In genomic region chr15:102519211-102520141, GRCm38 (mm10) we compare ENCODE assay signal across 9 mouse cellular contexts. TPM values are rescaled to one million over a fixed set of nuclear protein-coding genes. Genes with fewer than 3 reads are reported as not detected.
DNase-seq lines count a peak whose midpoint lies in the region; ATAC-seq and TF ChIP-seq lines count a peak whose summit lies in the region.
"Had no signal": no experiment of that assay in that cellular context is flagged by ENCODE, and none has a peak within 500 bp of the region (broad histone marks: within the 10 kb centered on the region; RNA-seq: fewer than 3 reads in every experiment).

No protein-coding gene starts in this region.

- H3K9me3 ChIP-seq in hindbrain, embryonic 11.5 days (ENCODE audit: control insufficient read depth, low read length), result no peaks in the 10 kb centered on the region
- no peaks in the 10 kb centered on the region for H3K9me3 ChIP-seq in midbrain, embryonic 12.5 days

- DNase-seq in kidney, adult 2 months, result no peak
- DNase-seq in kidney, postnatal 14 days, result no peak
- no peak for DNase-seq in hindbrain, embryonic 11.5 days (ENCODE audit: low spot score)
- DNase-seq in frontal cortex, adult 2 months (ENCODE audit: extremely low spot score in 1 of 2, low spot score in 1 of 2), result no peak
- no peak for DNase-seq in gastrocnemius, adult 8-10 months (ENCODE audit: low spot score in 2 of 2)

- no peak for ATAC-seq in hindbrain, embryonic 11.5 days (ENCODE audit: low FRiP score)
- no peak for ATAC-seq in midbrain, embryonic 12.5 days (ENCODE audit: low FRiP score, low read depth)
- no peak for ATAC-seq in granulocyte monocyte progenitor cell, adult 5-6 weeks (replicated peaks; ENCODE audit: poor library complexity, severe bottlenecking)

- TF ChIP-seq CTCF in kidney, adult 2 months (conservative IDR thresholded peaks at IDR 0.05; ENCODE audit: insufficient read depth, insufficient read length, low read depth, low read length), result no peak
- TF ChIP-seq CTCF in bone marrow macrophage, adult 2 months (IDR thresholded peaks at IDR 0.05; ENCODE audit: low read depth, low read length), result no peak

- WGBS in kidney, adult 2 months, result 43% methylated on average over 17 of the region's 17 CpGs
- WGBS in hindbrain, embryonic 11.5 days, result 85% methylated on average over 15 of the region's 17 CpGs
- 73% methylated on average over 17 of the region's 17 CpGs for WGBS in midbrain, embryonic 12.5 days

- peak overlapping the region; percentile 91 for H3K9ac ChIP-seq in hindbrain, embryonic 11.5 days (ENCODE audit: low read depth, low read length)
- H3K9ac ChIP-seq in midbrain, embryonic 12.5 days (replicated peaks), result peak overlapping the region; percentile 75

- H3K27ac ChIP-seq in kidney, adult 2 months (ENCODE audit: insufficient read depth, low read depth, low read length), result no peak overlapping the region
- peak overlapping the region; percentile 71; the same call in 1 of the 2 replicates for H3K27ac ChIP-seq in bone marrow macrophage, adult 2 months (ENCODE audit: insufficient read depth, low read depth, low read length)
- no peak overlapping the region for H3K27ac ChIP-seq in hindbrain, embryonic 11.5 days (ENCODE audit: low read depth, low read length)
- H3K27ac ChIP-seq in midbrain, embryonic 12.5 days (replicated peaks), result peak overlapping the region; percentile 97

- no peaks in the 10 kb centered on the region for H3K27me3 ChIP-seq in kidney, adult 2 months (replicated peaks; ENCODE audit: control insufficient read depth, insufficient read depth, low read length)
- H3K27me3 ChIP-seq in hindbrain, embryonic 11.5 days (ENCODE audit: control insufficient read depth, insufficient read depth, low read length), result no peaks in the 10 kb centered on the region
- no peaks in the 10 kb centered on the region for H3K27me3 ChIP-seq in midbrain, embryonic 12.5 days

- peaks cover 3% of the 10 kb centered on the region; the same call in 1 of the 2 replicates for H3K4me1 ChIP-seq in kidney, adult 2 months (ENCODE audit: control insufficient read depth, insufficient read depth, low read length)
- peaks cover 19% of the 10 kb centered on the region for H3K4me1 ChIP-seq in bone marrow macrophage, adult 2 months (ENCODE audit: control insufficient read depth, insufficient read depth, low read length)
- peaks cover 5% of the 10 kb centered on the region for H3K4me1 ChIP-seq in hindbrain, embryonic 11.5 days (replicated peaks; ENCODE audit: control insufficient read depth, insufficient read depth, low read length)
- H3K4me1 ChIP-seq in midbrain, embryonic 12.5 days, result peaks cover 30% of the 10 kb centered on the region

- H3K36me3 ChIP-seq in kidney, adult 2 months (ENCODE audit: control insufficient read depth, insufficient read depth, low read length), result no peaks in the 10 kb centered on the region
- H3K36me3 ChIP-seq in hindbrain, embryonic 11.5 days (ENCODE audit: control insufficient read depth, insufficient read depth, low read length), result 0 out of 2 replicates have a peak, but pooled peaks cover 3% of the 10 kb centered on the region
- peaks cover 35% of the 10 kb centered on the region for H3K36me3 ChIP-seq in midbrain, embryonic 12.5 days

- peak overlapping the region; percentile 82 for H3K4me2 ChIP-seq in hindbrain, embryonic 11.5 days (replicated peaks; ENCODE audit: low read depth, low read length)
- H3K4me2 ChIP-seq in midbrain, embryonic 12.5 days (replicated peaks), result peak overlapping the region; percentile 92

- peak overlapping the region; percentile 77; the same call in 1 of the 2 replicates for H3K4me3 ChIP-seq in kidney, adult 2 months (ENCODE audit: insufficient read depth, low read depth, low read length)
- H3K4me3 ChIP-seq in bone marrow macrophage, adult 2 months (ENCODE audit: insufficient read depth, low read length), result peak overlapping the region; percentile 93
- peak overlapping the region; percentile 60 for H3K4me3 ChIP-seq in hindbrain, embryonic 11.5 days (ENCODE audit: low read depth, low read length)
- H3K4me3 ChIP-seq in midbrain, embryonic 12.5 days, result peak overlapping the region; percentile 71

- no peak for TF ChIP-seq POLR2A in kidney, adult 2 months (IDR thresholded peaks at IDR 0.05; ENCODE audit: low read depth, low read length)
- TF ChIP-seq POLR2A in bone marrow macrophage, adult 2 months (IDR thresholded peaks at IDR 0.05; ENCODE audit: borderline replicate concordance, low read depth, low read length), result no peak

RNA-seq across cellular contexts. Expression of gene Tarbp2, which starts 1.5 kb away (rescaled TPM):
- 54.9 and 62.1 TPM in 2 replicates for polyA plus RNA-seq in kidney, adult 2 months (2012; rRNA removed)
- polyA plus RNA-seq in bone marrow macrophage, adult 2 months (2012; ENCODE audit: insufficient read depth, insufficient read length, missing spikeins), result 24.9 and 33.9 TPM in 2 replicates
- 85.2 and 86.3 TPM in 2 replicates for polyA plus RNA-seq in hindbrain, embryonic 11.5 days (2014; fragmentation: Nextera tagmentation; extraction: Ambion mirVana)
- 106 and 107 TPM in 2 replicates for polyA plus RNA-seq in midbrain, embryonic 12.5 days (2016; fragmentation: Nextera tagmentation; extraction: Ambion mirVana)
- total RNA-seq in granulocyte monocyte progenitor cell, adult 5-6 weeks (2014; fragmentation: Nextera tagmentation), result 29.4 and 36.3 TPM in 2 replicates
- 18.7 and 20.0 TPM in 2 replicates for total RNA-seq in granulocyte monocyte progenitor cell, adult 5-6 weeks (2017)
- 72.8 and 80.1 TPM in 2 replicates for polyA plus RNA-seq in frontal cortex, adult 2 months (2012; rRNA removed)
- total RNA-seq in gastrocnemius, adult 8-10 months (2022), result 10 to 100 TPM; 29.0 to 40.3 (median 35.2) TPM

RNA-seq across cellular contexts. Expression of gene Map3k12, which starts 2.6 kb away (rescaled TPM):
- polyA plus RNA-seq in kidney, adult 2 months (2012; rRNA removed), result 7.7 and 9.0 TPM in 2 replicates
- 17.4 and 17.5 TPM in 2 replicates for polyA plus RNA-seq in bone marrow macrophage, adult 2 months (2012; ENCODE audit: insufficient read depth, insufficient read length, missing spikeins)
- polyA plus RNA-seq in hindbrain, embryonic 11.5 days (2014; fragmentation: Nextera tagmentation; extraction: Ambion mirVana), result 21.2 and 23.8 TPM in 2 replicates
- 46.1 and 50.6 TPM in 2 replicates for polyA plus RNA-seq in midbrain, embryonic 12.5 days (2016; fragmentation: Nextera tagmentation; extraction: Ambion mirVana)
- total RNA-seq in granulocyte monocyte progenitor cell, adult 5-6 weeks (2014; fragmentation: Nextera tagmentation), result 0.38 TPM in 1 of 2 replicates, not detected in the other
- total RNA-seq in granulocyte monocyte progenitor cell, adult 5-6 weeks (2017), result 0.26 and 0.60 TPM in 2 replicates
- polyA plus RNA-seq in frontal cortex, adult 2 months (2012; rRNA removed), result 83.9 and 90.8 TPM in 2 replicates
- 1 to 10 TPM in 3 of 4 experiments, under 1 TPM in 1; 0.68 to 1.9 (median 1.5) TPM for total RNA-seq in gastrocnemius, adult 8-10 months (2022)

RNA-seq across cellular contexts. Expression of gene Npff, which starts 5.3 kb away (rescaled TPM):
- 3.4 and 5.6 TPM in 2 replicates for polyA plus RNA-seq in kidney, adult 2 months (2012; rRNA removed)
- polyA plus RNA-seq in bone marrow macrophage, adult 2 months (2012; ENCODE audit: insufficient read depth, insufficient read length, missing spikeins), result 7.3 and 9.1 TPM in 2 replicates
- 2.6 and 2.7 TPM in 2 replicates for polyA plus RNA-seq in hindbrain, embryonic 11.5 days (2014; fragmentation: Nextera tagmentation; extraction: Ambion mirVana)
- 2.5 and 3.1 TPM in 2 replicates for polyA plus RNA-seq in midbrain, embryonic 12.5 days (2016; fragmentation: Nextera tagmentation; extraction: Ambion mirVana)
- total RNA-seq in granulocyte monocyte progenitor cell, adult 5-6 weeks (2014; fragmentation: Nextera tagmentation), result 12.9 and 19.4 TPM in 2 replicates
- 2.4 TPM in 1 of 2 replicates, not detected in the other for total RNA-seq in granulocyte monocyte progenitor cell, adult 5-6 weeks (2017)
- 5.2 and 6.7 TPM in 2 replicates for polyA plus RNA-seq in frontal cortex, adult 2 months (2012; rRNA removed)
- 1 to 10 TPM in 2 of 4 experiments, under 1 TPM in 2; 0.82 to 1.5 (median 1.1) TPM for total RNA-seq in gastrocnemius, adult 8-10 months (2022)
- total RNA-seq: monocyte, adult 5-6 weeks had no signal

RNA-seq across cellular contexts. Expression of gene Gm10337, which starts 16.0 kb away (rescaled TPM):
- polyA plus RNA-seq in kidney, adult 2 months (2012; rRNA removed), result not detected in 2 replicates
- not detected in 2 replicates for polyA plus RNA-seq in bone marrow macrophage, adult 2 months (2012; ENCODE audit: insufficient read depth, insufficient read length, missing spikeins)
- 5.1 and 8.8 TPM in 2 replicates for polyA plus RNA-seq in hindbrain, embryonic 11.5 days (2014; fragmentation: Nextera tagmentation; extraction: Ambion mirVana)
- 4.6 and 9.6 TPM in 2 replicates for polyA plus RNA-seq in midbrain, embryonic 12.5 days (2016; fragmentation: Nextera tagmentation; extraction: Ambion mirVana)
- total RNA-seq in granulocyte monocyte progenitor cell, adult 5-6 weeks (2014; fragmentation: Nextera tagmentation), result 7.7 TPM in 1 of 2 replicates, not detected in the other
- total RNA-seq in granulocyte monocyte progenitor cell, adult 5-6 weeks (2017), result not detected in 2 replicates
- polyA plus RNA-seq in frontal cortex, adult 2 months (2012; rRNA removed), result not detected in 2 replicates
- total RNA-seq in gastrocnemius, adult 8-10 months (2022), result not detected
- total RNA-seq: monocyte, adult 5-6 weeks had no signal

RNA-seq across cellular contexts. Expression of gene Pcbp2, which starts 49.1 kb away (rescaled TPM):
- 572 and 616 TPM in 2 replicates for polyA plus RNA-seq in kidney, adult 2 months (2012; rRNA removed)
- 724 and 763 TPM in 2 replicates for polyA plus RNA-seq in bone marrow macrophage, adult 2 months (2012; ENCODE audit: insufficient read depth, insufficient read length, missing spikeins)
- polyA plus RNA-seq in hindbrain, embryonic 11.5 days (2014; fragmentation: Nextera tagmentation; extraction: Ambion mirVana), result 238 and 273 TPM in 2 replicates
- 168 and 186 TPM in 2 replicates for polyA plus RNA-seq in midbrain, embryonic 12.5 days (2016; fragmentation: Nextera tagmentation; extraction: Ambion mirVana)
- 731 and 799 TPM in 2 replicates for total RNA-seq in granulocyte monocyte progenitor cell, adult 5-6 weeks (2014; fragmentation: Nextera tagmentation)
- 213 and 218 TPM in 2 replicates for total RNA-seq in granulocyte monocyte progenitor cell, adult 5-6 weeks (2017)
- polyA plus RNA-seq in frontal cortex, adult 2 months (2012; rRNA removed), result 538 and 576 TPM in 2 replicates
- 100 to 1,000 TPM; 379 to 451 (median 385) TPM for total RNA-seq in gastrocnemius, adult 8-10 months (2022)

Comparison
In these comparisons a context has a peak if more than half of its experiments do, and no peak if none do; other contexts are left out.
1. H3K27ac ChIP-seq: peak in bone marrow macrophage, adult 2 months (single experiment) and midbrain, embryonic 12.5 days (single experiment); none in kidney, adult 2 months (single experiment) and hindbrain, embryonic 11.5 days (single experiment).
2. Peak in every context shown above with its lines, with median percentiles within 50 percentile points of each other: H3K4me3 ChIP-seq.